Mouse (Mus musculus): ENCODE data around the gene Opa3. TPM values are rescaled to one million over a fixed set of nuclear protein-coding genes. Genes with fewer than 3 reads are reported as not detected.

Gene Opa3
- total and polyA plus RNA-seq, 3 experiments, result 8.4 to 15.2 (median 14.2) TPM

GRCm38 (mm10) chr7:19220061-19220460 lies 8.1 kb upstream of the Opa3 start:
- no peak for ATAC-seq (ENCODE audit: extremely low read depth, insufficient number of reproducible peaks, low FRiP score, poor library complexity, severe bottlenecking)
- no peak overlapping the region for H3K4me3 ChIP-seq (ENCODE audit: low read depth, low read length)
- peaks cover 14% of the 10 kb centered on the region for H3K4me1 ChIP-seq (ENCODE audit: insufficient read depth, low read depth, low read length)

GRCm38 (mm10) chr7:19222189-19222588 lies 5.9 kb upstream of the Opa3 start:
- peaks cover 31% of the 10 kb centered on the region for H3K36me3 ChIP-seq (replicated peaks)
- H3K9me3 ChIP-seq (replicated peaks), result no peaks in the 10 kb centered on the region
- DNase-seq (ENCODE audit: low spot score) (no peak), ATAC-seq (ENCODE audit: extremely low read depth, insufficient number of reproducible peaks, low FRiP score, poor library complexity, severe bottlenecking) (no peak)
- H3K4me1 ChIP-seq (ENCODE audit: insufficient read depth, low read depth, low read length), result peaks cover 20% of the 10 kb centered on the region
- H3K27me3 ChIP-seq (ENCODE audit: insufficient read depth, low read length), result peaks cover 9% of the 10 kb centered on the region
- no peak overlapping the region for H3K4me3 ChIP-seq (ENCODE audit: low read depth, low read length)
- TF ChIP-seq GATA2 (IDR thresholded peaks at IDR 0.05; ENCODE audit: borderline replicate concordance, low read depth, low read length) (no peak), TAL1 (conservative IDR thresholded peaks at IDR 0.05; ENCODE audit: low read depth, low read length) (no peak), POLR2AphosphoS5 (IDR thresholded peaks at IDR 0.05; ENCODE audit: insufficient replicate concordance, low read depth, low read length) (no peak), CTCF (IDR thresholded peaks at IDR 0.05; ENCODE audit: low read depth, low read length) (no peak), GATA1 (IDR thresholded peaks at IDR 0.05; ENCODE audit: borderline replicate concordance, low read length) (no peak)

More at GRCm38 (mm10) chr7:19220061-19220460, 8.1 kb upstream of the Opa3 start:
- DNase-seq (ENCODE audit: low spot score), result no peak
- TF ChIP-seq TAL1 (conservative IDR thresholded peaks at IDR 0.05; ENCODE audit: low read depth, low read length) (no peak), GATA2 (IDR thresholded peaks at IDR 0.05; ENCODE audit: borderline replicate concordance, low read depth, low read length) (no peak), GATA1 (IDR thresholded peaks at IDR 0.05; ENCODE audit: borderline replicate concordance, low read length) (no peak), CTCF (IDR thresholded peaks at IDR 0.05; ENCODE audit: low read depth, low read length) (no peak), POLR2AphosphoS5 (IDR thresholded peaks at IDR 0.05; ENCODE audit: insufficient replicate concordance, low read depth, low read length) (no peak)
- Histone ChIP-seq H3K9me3 (replicated peaks) (no peaks in the 10 kb centered on the region), H3K36me3 (replicated peaks) (peaks cover 20% of the 10 kb centered on the region), H3K27me3 (ENCODE audit: insufficient read depth, low read length) (peaks cover 16% of the 10 kb centered on the region)

GRCm38 (mm10) chr7:19222875-19223274 lies 5.3 kb upstream of the Opa3 start:
- Histone ChIP-seq H3K27me3 (ENCODE audit: insufficient read depth, low read length) (peaks cover 8% of the 10 kb centered on the region), H3K36me3 (replicated peaks) (peaks cover 31% of the 10 kb centered on the region), H3K9me3 (replicated peaks) (no peaks in the 10 kb centered on the region), H3K4me3 (ENCODE audit: low read depth, low read length) (no peak overlapping the region), H3K4me1 (ENCODE audit: insufficient read depth, low read depth, low read length) (peaks cover 21% of the 10 kb centered on the region)
- DNase-seq (ENCODE audit: low spot score), result no peak
- no peak for ATAC-seq (ENCODE audit: extremely low read depth, insufficient number of reproducible peaks, low FRiP score, poor library complexity, severe bottlenecking)
- TF ChIP-seq TAL1 (conservative IDR thresholded peaks at IDR 0.05; ENCODE audit: low read depth, low read length) (no peak), GATA1 (IDR thresholded peaks at IDR 0.05; ENCODE audit: borderline replicate concordance, low read length) (no peak)

- DNase-seq (ENCODE audit: low spot score) (no peak), ATAC-seq (ENCODE audit: extremely low read depth, insufficient number of reproducible peaks, low FRiP score, poor library complexity, severe bottlenecking) (no peak)
- TF ChIP-seq POLR2AphosphoS5 (IDR thresholded peaks at IDR 0.05; ENCODE audit: insufficient replicate concordance, low read depth, low read length) (no peak), CTCF (IDR thresholded peaks at IDR 0.05; ENCODE audit: low read depth, low read length) (no peak), TAL1 (conservative IDR thresholded peaks at IDR 0.05; ENCODE audit: low read depth, low read length) (no peak), GATA2 (IDR thresholded peaks at IDR 0.05; ENCODE audit: borderline replicate concordance, low read depth, low read length) (no peak), GATA1 (IDR thresholded peaks at IDR 0.05; ENCODE audit: borderline replicate concordance, low read length) (no peak)
- Histone ChIP-seq H3K4me3 (ENCODE audit: low read depth, low read length) (no peak overlapping the region), H3K9me3 (replicated peaks) (no peaks in the 10 kb centered on the region), H3K27me3 (ENCODE audit: insufficient read depth, low read length) (no peaks in the 10 kb centered on the region; the same call in 1 of the 2 replicates), H3K4me1 (ENCODE audit: insufficient read depth, low read depth, low read length) (peaks cover 26% of the 10 kb centered on the region), H3K36me3 (replicated peaks) (peaks cover 34% of the 10 kb centered on the region)
Observed at GRCm38 (mm10) chr7:19224933-19225332, 3.2 kb upstream of the Opa3 start.

- Histone ChIP-seq H3K4me3 (ENCODE audit: low read depth, low read length) (peak overlapping the region; percentile 80), H3K4me1 (ENCODE audit: insufficient read depth, low read depth, low read length) (peaks cover 40% of the 10 kb centered on the region), H3K27me3 (ENCODE audit: insufficient read depth, low read length) (no peaks in the 10 kb centered on the region; the same call in 1 of the 2 replicates), H3K9me3 (replicated peaks) (no peaks in the 10 kb centered on the region), H3K36me3 (replicated peaks) (peaks cover 54% of the 10 kb centered on the region)
- DNase-seq (ENCODE audit: low spot score) (no peak), ATAC-seq (ENCODE audit: extremely low read depth, insufficient number of reproducible peaks, low FRiP score, poor library complexity, severe bottlenecking) (no peak)
- no peak for TF ChIP-seq POLR2AphosphoS5 (IDR thresholded peaks at IDR 0.05; ENCODE audit: insufficient replicate concordance, low read depth, low read length)
- TF ChIP-seq GATA2 (IDR thresholded peaks at IDR 0.05; ENCODE audit: borderline replicate concordance, low read depth, low read length), result no peak
- TF ChIP-seq TAL1 (conservative IDR thresholded peaks at IDR 0.05; ENCODE audit: low read depth, low read length), result no peak
- TF ChIP-seq CTCF (IDR thresholded peaks at IDR 0.05; ENCODE audit: low read depth, low read length), result no peak
- no peak for TF ChIP-seq GATA1 (IDR thresholded peaks at IDR 0.05; ENCODE audit: borderline replicate concordance, low read length)
Observed at GRCm38 (mm10) chr7:19226817-19227797, 1.0 kb upstream of the Opa3 start.

GRCm38 (mm10) chr7:19228793-19229148 lies 637 bp downstream of the Opa3 start:
- Histone ChIP-seq H3K4me3 (ENCODE audit: low read depth, low read length) (peak overlapping the region; percentile 80), H3K36me3 (replicated peaks) (peaks cover 61% of the 10 kb centered on the region), H3K27me3 (ENCODE audit: insufficient read depth, low read length) (no peaks in the 10 kb centered on the region), H3K9me3 (replicated peaks) (no peaks in the 10 kb centered on the region), H3K4me1 (ENCODE audit: insufficient read depth, low read depth, low read length) (peaks cover 45% of the 10 kb centered on the region)
- no peak for DNase-seq (ENCODE audit: low spot score)
- no peak for TF ChIP-seq GATA1 (IDR thresholded peaks at IDR 0.05; ENCODE audit: borderline replicate concordance, low read length)
- no peak for TF ChIP-seq TAL1 (conservative IDR thresholded peaks at IDR 0.05; ENCODE audit: low read depth, low read length)
- TF ChIP-seq CTCF (IDR thresholded peaks at IDR 0.05; ENCODE audit: low read depth, low read length), result no peak
- TF ChIP-seq POLR2AphosphoS5 (IDR thresholded peaks at IDR 0.05; ENCODE audit: insufficient replicate concordance, low read depth, low read length), result no peak
- no peak for TF ChIP-seq GATA2 (IDR thresholded peaks at IDR 0.05; ENCODE audit: borderline replicate concordance, low read depth, low read length)
- ATAC-seq (ENCODE audit: extremely low read depth, insufficient number of reproducible peaks, low FRiP score, poor library complexity, severe bottlenecking), result no peak
